Mouse (Mus musculus): ENCODE results near the gene Iqcn. TPM values are rescaled to one million over a fixed set of nuclear protein-coding genes. Genes with fewer than 3 reads are reported as not detected.

The Iqcn gene
- total and polyA plus RNA-seq, 3 experiments = not detected

DNA sequence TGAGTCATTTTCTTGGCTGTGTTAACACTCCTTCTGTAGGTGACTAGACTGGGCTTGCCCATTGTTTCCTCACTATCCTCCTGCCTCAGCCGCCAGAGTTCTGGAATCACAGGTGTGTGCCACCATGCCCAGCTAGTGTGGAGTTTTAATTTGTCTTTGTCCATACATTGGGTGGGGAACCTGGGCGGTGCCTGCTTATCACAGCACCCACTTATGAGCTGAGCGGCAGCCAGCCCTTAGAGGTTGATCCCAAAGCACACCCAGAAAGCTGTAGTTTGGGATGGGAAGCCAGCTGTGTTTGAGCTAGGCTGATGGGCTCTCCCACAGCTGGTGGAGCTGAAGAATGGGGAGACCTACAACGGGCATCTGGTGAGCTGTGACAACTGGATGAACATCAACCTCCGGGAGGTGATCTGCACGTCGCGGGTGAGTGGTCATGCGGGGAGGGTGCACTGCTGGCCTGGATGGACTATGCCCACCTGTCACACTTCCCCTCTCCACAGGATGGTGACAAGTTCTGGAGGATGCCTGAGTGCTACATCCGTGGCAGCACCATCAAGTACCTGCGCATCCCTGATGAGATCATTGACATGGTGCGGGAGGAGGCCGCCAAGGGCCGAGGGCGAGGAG lies 25.7 kb upstream of the Iqcn start:
- H3K27ac ChIP-seq (ENCODE audit: control insufficient read depth, low read depth, low read length) = no peak overlapping the region

DNA sequence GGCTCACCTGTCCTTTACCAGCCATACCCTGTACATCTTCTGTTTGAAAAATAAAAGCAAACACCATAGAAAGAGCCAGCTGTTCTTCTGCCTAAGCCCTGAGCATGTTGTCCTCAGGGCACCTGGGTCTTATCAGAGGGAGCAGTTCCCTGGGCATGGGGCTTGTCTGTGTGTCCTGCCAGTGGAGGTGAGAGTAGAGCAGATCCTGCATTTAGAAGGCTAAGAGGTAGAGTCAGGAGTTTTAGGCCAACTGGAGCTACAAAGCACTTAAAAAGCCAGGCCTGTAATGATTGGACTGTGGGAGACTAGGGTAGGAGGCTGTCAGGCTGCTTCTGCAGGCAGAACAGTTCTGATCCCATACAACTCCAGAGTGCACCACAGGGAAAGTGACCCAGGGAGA lies 24.6 kb upstream of the Iqcn start:
- TF ChIP-seq MYB (IDR thresholded peaks at IDR 0.05; ENCODE audit: low read depth, low read length) (no peak), POLR2A (IDR thresholded peaks at IDR 0.05; ENCODE audit: control insufficient read depth in 1 of 2, insufficient read depth in 1 of 2, low read depth in 1 of 2, low read length in 2 of 2, poor library complexity in 1 of 2) (peak in 1 of 2 experiments; percentile 14; a peak in 1 of 4 replicates), NRF1 (IDR thresholded peaks at IDR 0.05; ENCODE audit: insufficient read depth, low read depth, low read length, poor library complexity, severe bottlenecking) (no peak), E2F4 (IDR thresholded peaks at IDR 0.05; ENCODE audit: borderline replicate concordance, low read depth, low read length) (no peak), GABPA (IDR thresholded peaks at IDR 0.05; ENCODE audit: low read depth, low read length) (no peak), TAL1 (IDR thresholded peaks at IDR 0.05; ENCODE audit: low read length) (no peak), ZMIZ1 (IDR thresholded peaks at IDR 0.05; ENCODE audit: low read depth, low read length) (no peak)
- H3K79me2 ChIP-seq (ENCODE audit: control insufficient read depth, insufficient read depth, low read length, poor library complexity) = peaks cover 21% of the 10 kb centered on the region
- peaks cover 0 to 17% of the 10 kb centered on the region in 2 experiments; a peak in 2 of 4 replicates for H3K36me3 ChIP-seq (ENCODE audit: control insufficient read depth in 1 of 2, insufficient read depth in 2 of 2, low read length in 2 of 2)
- no peaks in the 10 kb centered on the region for H3K27me3 ChIP-seq (ENCODE audit: control insufficient read depth in 1 of 2, insufficient read depth in 2 of 2, low read length in 2 of 2)
- no peak for DNase-seq (ENCODE audit: low read depth, low spot score)
- H3K4me1 ChIP-seq (ENCODE audit: control insufficient read depth in 1 of 2, insufficient read depth in 2 of 2, low read length in 2 of 2) = peaks cover 5 to 18% of the 10 kb centered on the region in 2 experiments; a peak in 3 of 4 replicates
- H3K27ac ChIP-seq (ENCODE audit: control insufficient read depth, low read depth, low read length) = no peak overlapping the region
- no peaks in the 10 kb centered on the region for H3K9me3 ChIP-seq (replicated peaks; ENCODE audit: insufficient read depth, low read length)
- no peak overlapping the region for H3K9ac ChIP-seq (ENCODE audit: control insufficient read depth, low read depth, low read length, poor library complexity, severe bottlenecking)
- no peak overlapping the region for H3K4me3 ChIP-seq (ENCODE audit: control insufficient read depth in 1 of 2, insufficient read depth in 1 of 2, low read depth in 2 of 2, low read length in 2 of 2)

More for the DNA sequence above, 25.7 kb upstream of the Iqcn start:
- H3K27me3 ChIP-seq (ENCODE audit: control insufficient read depth in 1 of 2, insufficient read depth in 2 of 2, low read length in 2 of 2) = no peaks in the 10 kb centered on the region
- H3K36me3 ChIP-seq (ENCODE audit: control insufficient read depth in 1 of 2, insufficient read depth in 2 of 2, low read length in 2 of 2) = peaks cover 0 to 17% of the 10 kb centered on the region in 2 experiments; a peak in 2 of 4 replicates
- H3K9me3 ChIP-seq (replicated peaks; ENCODE audit: insufficient read depth, low read length) = no peaks in the 10 kb centered on the region
- no peak for DNase-seq (ENCODE audit: low read depth, low spot score)
- no peak overlapping the region for H3K4me3 ChIP-seq (ENCODE audit: control insufficient read depth in 1 of 2, insufficient read depth in 1 of 2, low read depth in 2 of 2, low read length in 2 of 2)
- H3K9ac ChIP-seq (ENCODE audit: control insufficient read depth, low read depth, low read length, poor library complexity, severe bottlenecking) = no peak overlapping the region
- peaks cover 5 to 18% of the 10 kb centered on the region in 2 experiments; a peak in 3 of 4 replicates for H3K4me1 ChIP-seq (ENCODE audit: control insufficient read depth in 1 of 2, insufficient read depth in 2 of 2, low read length in 2 of 2)
- TF ChIP-seq ZMIZ1 (IDR thresholded peaks at IDR 0.05; ENCODE audit: low read depth, low read length) = no peak
- no peak for TF ChIP-seq MAFK (IDR thresholded peaks at IDR 0.05; ENCODE audit: borderline replicate concordance, low read depth, low read length)
- TF ChIP-seq JUND (IDR thresholded peaks at IDR 0.05; ENCODE audit: low read depth, low read length) = no peak
- no peak for TF ChIP-seq NELFE (IDR thresholded peaks at IDR 0.05; ENCODE audit: low read depth, low read length)
- no peak for TF ChIP-seq MEF2A (IDR thresholded peaks at IDR 0.05; ENCODE audit: extremely low read depth, insufficient replicate concordance, low read depth, low read length, poor library complexity, severe bottlenecking)
- TF ChIP-seq USF1 (IDR thresholded peaks at IDR 0.05; ENCODE audit: low read depth, low read length) = no peak
- TF ChIP-seq ELF1 (IDR thresholded peaks at IDR 0.05; ENCODE audit: low read depth, low read length) = no peak
- no peak for TF ChIP-seq GATA1 (IDR thresholded peaks at IDR 0.05; ENCODE audit: low read depth, low read length)
- no peak for TF ChIP-seq MAZ (IDR thresholded peaks at IDR 0.05; ENCODE audit: low read depth, low read length)
- no peak for TF ChIP-seq HCFC1 (IDR thresholded peaks at IDR 0.05; ENCODE audit: low read depth, low read length)
- no peak for TF ChIP-seq ZKSCAN1 (IDR thresholded peaks at IDR 0.05; ENCODE audit: low read depth, low read length)
- TF ChIP-seq GABPA (IDR thresholded peaks at IDR 0.05; ENCODE audit: low read depth, low read length) = no peak
- no peak for TF ChIP-seq TAL1 (IDR thresholded peaks at IDR 0.05; ENCODE audit: low read length)
- no peak for TF ChIP-seq MYC (IDR thresholded peaks at IDR 0.05; ENCODE audit: low read depth, low read length)
- no peak for TF ChIP-seq MAX (IDR thresholded peaks at IDR 0.05; ENCODE audit: low read length)
- TF ChIP-seq ZNF384 (IDR thresholded peaks at IDR 0.05; ENCODE audit: low read depth, low read length) = no peak
- peaks cover 22% of the 10 kb centered on the region for H3K79me2 ChIP-seq (ENCODE audit: control insufficient read depth, insufficient read depth, low read length, poor library complexity)
